Mouse (Mus musculus) thymus, adult 2 months (tissue): ENCODE results near the gene Frmpd4. TPM values are rescaled to one million over a fixed set of nuclear protein-coding genes. Genes with fewer than 3 reads are reported as not detected.

Experiments used
- DNase-seq: peaks from one replicate; pipeline ENCODE4 v3.0.0; 2021
- H3K27ac ChIP-seq: fragments of 200-500 bp; 2 replicates; pipeline ENCODE4 v1.5.1; 2012; ENCODE audit warnings: low read length, control low read depth; ENCODE audit not compliant: control insufficient read depth, insufficient read depth
- H3K27me3 ChIP-seq: fragments of 200-500 bp; 2 replicates; pipeline ENCODE4 v1.6.1; 2012; ENCODE audit warnings: mild to moderate bottlenecking, low read length, moderate library complexity, mixed read lengths; ENCODE audit not compliant: control insufficient read depth, insufficient read depth
- H3K36me3 ChIP-seq: fragments of 200-500 bp; 2 replicates; pipeline ENCODE4 v1.6.1; 2012; ENCODE audit warnings: mild to moderate bottlenecking, low read length, moderate library complexity; ENCODE audit not compliant: control insufficient read depth, insufficient read depth
- H3K4me1 ChIP-seq: fragments of 200-500 bp; replicated peaks from 2 replicates; pipeline ENCODE4 v1.6.1; 2012; ENCODE audit warnings: low read length; ENCODE audit not compliant: control insufficient read depth, insufficient read depth
- H3K4me3 ChIP-seq: fragments of 200-500 bp; 2 replicates; pipeline ENCODE4 v1.5.1; 2012; ENCODE audit warnings: mild to moderate bottlenecking, low read length, control low read depth, moderate library complexity; ENCODE audit not compliant: control insufficient read depth, insufficient read depth
- CTCF ChIP-seq: fragments of 200-500 bp; IDR thresholded peaks from 2 replicates; pipeline ENCODE4 v1.5.1; 2012; ENCODE audit warnings: mild to moderate bottlenecking, control low read depth, low read length, moderate library complexity, borderline replicate concordance; ENCODE audit not compliant: control insufficient read depth, poor library complexity, insufficient read depth; ENCODE audit errors: extremely low read depth
- POLR2A ChIP-seq: fragments of 200-500 bp; IDR thresholded peaks from 2 replicates; pipeline ENCODE4 v1.6.1; 2012; ENCODE audit warnings: mild to moderate bottlenecking, low read length, control low read depth, moderate library complexity; ENCODE audit not compliant: control insufficient read depth, poor library complexity, insufficient read depth; ENCODE audit errors: extremely low read depth
- WGBS: fragments of 180-500 bp; shearing (Covaris S2); methylation state at CpG from one replicate; pipeline ENCODE4 v1.1.7; 2018; 5-methylcytosine and 5-hydroxymethylcytosine counted together
- polyA plus RNA-seq: library from polyadenylated mRNA; depleted of rRNA; stranded (reverse); fragments of >200 nt; gene quantifications from 2 replicates; pipeline ENCODE4 v1.2.3, GENCODE M21; 2012

The Frmpd4 gene
- polyA plus RNA-seq, 1 experiment, result 0.03 TPM

DNA sequence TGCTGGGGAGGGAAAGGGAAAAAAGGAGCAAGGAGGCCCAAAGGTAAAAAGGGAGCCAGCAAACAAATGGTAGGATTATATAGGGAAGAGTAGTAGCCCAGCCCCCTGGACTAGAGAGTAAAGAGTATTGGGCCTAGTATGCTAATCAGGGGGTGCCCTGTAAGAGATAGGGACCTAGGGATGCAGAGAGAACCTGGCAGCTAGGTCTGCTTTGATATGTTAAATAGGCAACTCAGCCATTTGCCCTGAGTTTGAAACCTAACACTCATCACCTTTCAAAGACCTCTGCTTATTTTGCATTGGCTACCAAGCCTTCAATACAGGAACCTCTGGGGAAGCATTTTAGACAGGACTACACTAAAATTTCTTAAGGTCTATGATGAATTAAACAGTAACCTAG, 414.0 kb downstream of the Frmpd4 start:
- H3K27ac ChIP-seq, result no peak overlapping the region
- no peaks in the 10 kb centered on the region for H3K27me3 ChIP-seq
- H3K36me3 ChIP-seq, result no peaks in the 10 kb centered on the region
- no peak for DNase-seq
- no peak overlapping the region for H3K4me3 ChIP-seq
- TF ChIP-seq POLR2A (no peak), CTCF (no peak)
- no peaks in the 10 kb centered on the region for H3K4me1 ChIP-seq

DNA sequence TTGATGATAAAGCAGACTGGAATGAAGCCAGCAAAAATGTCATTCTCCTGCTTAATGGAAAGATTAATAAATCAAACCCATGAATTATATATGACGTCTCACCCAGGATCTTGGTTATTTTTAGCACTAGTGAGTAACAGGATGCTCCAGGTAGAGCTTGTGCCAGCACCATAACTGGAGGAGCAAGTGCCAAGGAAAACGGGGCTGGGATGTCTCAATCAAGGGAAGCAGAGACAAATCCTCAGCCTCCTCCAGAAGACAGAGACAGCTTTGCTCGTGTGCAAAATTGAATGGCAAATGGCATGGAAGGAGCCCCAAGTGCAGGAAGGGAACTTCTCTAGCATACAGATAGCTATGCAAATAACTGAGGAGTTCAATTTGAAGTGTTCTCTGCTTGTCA, 418.2 kb downstream of the Frmpd4 start:
- H3K4me3 ChIP-seq, result no peak overlapping the region
- H3K36me3 ChIP-seq, result no peaks in the 10 kb centered on the region
- 69% methylated on average over 3 of the region's 3 CpGs for WGBS
- no peak for DNase-seq
- H3K4me1 ChIP-seq, result no peaks in the 10 kb centered on the region
- no peaks in the 10 kb centered on the region for H3K27me3 ChIP-seq
- no peak overlapping the region for H3K27ac ChIP-seq
- TF ChIP-seq POLR2A (no peak), CTCF (no peak)

DNA sequence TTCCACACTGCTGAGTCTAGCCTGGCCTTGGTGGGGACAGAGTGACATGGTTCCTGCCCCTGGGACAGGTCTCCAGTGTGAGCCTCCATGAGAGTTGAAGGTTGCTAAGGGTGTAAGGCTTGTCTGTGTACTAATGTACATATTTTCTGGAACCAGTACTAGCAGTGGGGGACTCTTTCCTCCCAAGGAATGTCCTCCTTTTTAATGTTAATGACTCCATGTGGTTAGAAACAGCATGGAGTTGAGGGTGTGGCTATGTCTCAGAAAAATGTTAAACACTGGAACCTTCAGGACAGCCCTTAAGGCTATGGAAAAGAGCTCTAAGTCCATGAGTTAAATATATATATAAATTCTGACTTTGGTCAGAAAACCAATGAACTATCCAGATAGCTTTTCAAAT, 436.0 kb downstream of the Frmpd4 start:
- DNase-seq, result no peak
- H3K36me3 ChIP-seq, result no peaks in the 10 kb centered on the region
- TF ChIP-seq CTCF (no peak), POLR2A (no peak)
- H3K27me3 ChIP-seq, result no peaks in the 10 kb centered on the region
- H3K4me3 ChIP-seq, result no peak overlapping the region
- H3K4me1 ChIP-seq, result no peaks in the 10 kb centered on the region
- no peak overlapping the region for H3K27ac ChIP-seq

DNA sequence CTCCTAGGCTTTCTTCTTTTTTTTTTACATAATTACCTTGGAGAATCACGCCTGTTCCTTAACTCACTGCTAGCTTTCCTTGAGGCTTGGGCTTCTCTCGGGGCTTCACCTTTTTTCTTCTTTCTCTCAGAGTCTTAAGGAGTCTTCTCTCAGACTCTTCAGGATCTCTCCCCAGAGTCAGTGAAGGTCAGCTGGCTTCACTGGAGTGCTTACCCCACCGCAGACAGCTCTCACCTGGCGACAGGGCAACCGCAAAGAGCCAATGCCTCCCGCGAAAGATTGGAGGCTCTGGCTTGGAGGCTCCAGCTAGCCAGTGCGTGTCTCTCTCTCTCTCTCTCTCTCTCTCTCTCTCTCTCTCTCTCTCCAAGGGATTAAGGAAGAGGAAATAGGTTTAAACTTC, 453.0 kb downstream of the Frmpd4 start:
- WGBS, result 6% methylated on average over 8 of the region's 8 CpGs
- DNase-seq, result no peak
- TF ChIP-seq CTCF (no peak), POLR2A (no peak)

DNA sequence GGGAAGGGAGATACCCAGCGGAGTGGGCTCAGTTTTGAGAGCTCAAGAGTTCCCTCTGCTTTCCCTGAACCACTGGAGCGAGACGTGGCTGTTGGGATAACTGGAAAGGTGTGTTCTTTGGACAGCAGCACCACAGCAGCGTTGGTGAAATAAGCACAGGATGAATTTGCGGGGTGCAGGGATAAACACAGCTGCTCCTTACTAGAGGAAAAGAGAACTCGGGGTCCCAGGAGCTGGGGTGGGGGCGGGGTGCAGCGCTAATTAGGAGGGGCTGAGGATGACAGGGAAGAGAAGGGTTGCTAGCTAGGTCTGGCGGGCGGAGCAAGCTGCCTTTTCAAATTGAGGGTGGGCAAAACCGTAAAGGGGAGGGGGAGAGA, 453.5 kb downstream of the Frmpd4 start:
- no peak for DNase-seq
- TF ChIP-seq CTCF (no peak), POLR2A (no peak)
- Histone ChIP-seq H3K4me1 (no peaks in the 10 kb centered on the region), H3K27me3 (no peaks in the 10 kb centered on the region), H3K36me3 (no peaks in the 10 kb centered on the region), H3K4me3 (no peak overlapping the region), H3K27ac (no peak overlapping the region)
- WGBS, result 5% methylated on average over 10 of the region's 11 CpGs

More for the DNA sequence above, 453.0 kb downstream of the Frmpd4 start:
- no peaks in the 10 kb centered on the region for H3K4me1 ChIP-seq
- no peak overlapping the region for H3K4me3 ChIP-seq
- no peaks in the 10 kb centered on the region for H3K27me3 ChIP-seq
- no peaks in the 10 kb centered on the region for H3K36me3 ChIP-seq
- no peak overlapping the region for H3K27ac ChIP-seq

DNA sequence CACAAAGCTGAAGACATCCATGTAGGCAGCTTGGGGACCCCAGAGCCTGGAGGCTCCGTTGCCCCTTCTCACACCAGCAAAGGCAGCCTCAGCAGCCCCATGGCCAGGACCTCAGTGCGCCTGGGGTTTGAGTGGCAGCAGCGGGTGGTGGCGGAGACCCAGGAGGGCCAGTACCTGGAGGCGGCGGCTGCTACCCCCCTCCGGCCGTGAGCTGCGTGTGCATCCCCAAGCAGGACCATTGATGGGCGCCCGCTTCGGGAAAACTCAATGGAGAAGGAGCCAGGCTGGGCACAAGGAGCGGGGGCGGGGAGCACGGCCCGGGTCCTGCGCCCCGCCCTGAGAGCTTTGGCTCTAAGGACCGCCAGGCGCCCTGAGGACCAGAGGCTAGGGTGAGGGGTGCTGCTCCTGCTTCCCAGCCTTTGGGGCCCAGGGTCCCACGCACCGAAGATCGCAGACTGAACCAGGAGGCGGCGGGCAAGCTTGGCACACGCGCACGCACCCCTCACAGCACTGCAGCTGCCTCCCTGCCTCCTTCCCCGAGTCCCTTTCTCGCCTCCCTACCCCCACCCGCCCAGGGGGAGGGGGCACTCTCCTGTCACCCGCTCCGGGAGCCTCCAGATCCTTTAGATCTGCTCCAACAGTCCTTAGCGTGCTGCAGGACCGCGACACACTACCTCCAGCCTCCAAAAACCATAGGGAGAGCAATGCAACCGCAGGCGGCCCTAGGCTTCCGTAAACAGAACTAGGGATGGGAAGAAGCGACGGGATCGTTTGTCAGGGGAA, 454.0 kb downstream of the Frmpd4 start:
- Histone ChIP-seq H3K4me1 (no peaks in the 10 kb centered on the region), H3K27me3 (no peaks in the 10 kb centered on the region), H3K27ac (no peak overlapping the region), H3K4me3 (no peak overlapping the region), H3K36me3 (no peaks in the 10 kb centered on the region)
- WGBS, result 7% methylated on average over 35 of the region's 42 CpGs
- DNase-seq, result no peak
- TF ChIP-seq POLR2A (no peak), CTCF (no peak)

DNA sequence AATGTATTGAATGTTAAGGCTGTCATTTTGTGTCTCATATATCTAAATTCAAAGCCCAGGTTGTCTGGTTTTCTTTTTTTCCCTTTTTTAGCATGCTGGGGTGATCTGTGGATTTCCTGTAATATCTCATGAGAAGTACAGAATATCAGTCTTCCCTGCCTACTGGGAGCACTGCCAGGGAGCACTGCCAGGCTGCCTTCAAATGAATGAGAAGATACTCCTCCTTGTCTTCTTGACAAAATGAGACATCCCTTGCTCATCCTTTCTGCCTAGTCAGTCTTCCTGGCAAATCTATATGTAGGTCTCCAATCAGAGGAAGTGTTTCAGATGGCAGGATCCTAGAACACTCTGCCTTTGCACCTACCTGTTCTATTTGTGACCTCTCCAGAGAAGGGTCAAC, 535.4 kb downstream of the Frmpd4 start:
- Histone ChIP-seq H3K4me3 (no peak overlapping the region), H3K27me3 (no peaks in the 10 kb centered on the region), H3K36me3 (no peaks in the 10 kb centered on the region), H3K27ac (no peak overlapping the region), H3K4me1 (no peaks in the 10 kb centered on the region)
- no peak for TF ChIP-seq POLR2A
- TF ChIP-seq CTCF, result no peak
- no peak for DNase-seq
